Mouse (Mus musculus): ENCODE results near the gene Plekha7. TPM values are rescaled to one million over a fixed set of nuclear protein-coding genes. Genes with fewer than 3 reads are reported as not detected.
A peak's percentile ranks its signal among the peaks of the same experiment; 100 is the strongest.

Plekha7 gene
- polyA plus RNA-seq, 1 experiment from 2014 or later: 8.8 TPM

DNA sequence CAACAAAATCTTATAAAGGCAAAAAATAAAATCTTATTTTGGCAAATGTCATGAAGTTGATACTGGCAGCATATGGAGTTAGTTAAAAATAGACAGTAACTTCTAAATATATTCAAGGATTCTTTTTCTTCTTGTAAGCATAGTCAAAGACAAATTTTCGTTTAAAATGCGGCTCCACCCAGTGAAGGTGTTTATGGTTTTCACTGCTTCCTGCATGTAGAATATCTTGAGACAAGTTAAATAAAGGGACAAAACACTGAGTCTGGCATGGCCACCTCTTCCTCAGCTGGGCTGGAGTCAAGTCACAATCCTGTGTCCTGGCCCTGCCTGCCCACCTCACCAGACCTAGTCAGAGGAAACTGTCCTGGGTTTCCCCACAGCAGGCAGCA lies 184.6 kb downstream of the Plekha7 start:
- Histone ChIP-seq H3K9ac (ENCODE audit: low read depth, low read length) (no peak overlapping the region), H3K27me3 (ENCODE audit: control insufficient read depth, insufficient read depth, low read length) (no peaks in the 10 kb centered on the region), H3K4me1 (replicated peaks; ENCODE audit: control insufficient read depth, insufficient read depth, low read length) (peaks cover 2% of the 10 kb centered on the region; the same call in 1 of the 2 replicates), H3K4me2 (replicated peaks; ENCODE audit: low read depth, low read length) (no peak overlapping the region), H3K27ac (ENCODE audit: low read depth, low read length) (no peak overlapping the region), H3K9me3 (ENCODE audit: control insufficient read depth, low read length) (no peaks in the 10 kb centered on the region), H3K4me3 (ENCODE audit: low read depth, low read length) (no peak overlapping the region), H3K36me3 (ENCODE audit: control insufficient read depth, insufficient read depth, low read length) (no peaks in the 10 kb centered on the region)
- DNase-seq (ENCODE audit: low spot score): no peak
- no peak for ATAC-seq (ENCODE audit: low FRiP score)
- 98% methylated on average over 2 of the region's 2 CpGs for WGBS

- Histone ChIP-seq H3K36me3 (ENCODE audit: control insufficient read depth, insufficient read depth, low read length) (no peaks in the 10 kb centered on the region), H3K9ac (ENCODE audit: low read depth, low read length) (no peak overlapping the region), H3K4me3 (ENCODE audit: low read depth, low read length) (no peak overlapping the region), H3K27ac (ENCODE audit: low read depth, low read length) (no peak overlapping the region), H3K4me2 (replicated peaks; ENCODE audit: low read depth, low read length) (no peak overlapping the region), H3K4me1 (replicated peaks; ENCODE audit: control insufficient read depth, insufficient read depth, low read length) (peaks cover 2% of the 10 kb centered on the region; the same call in 1 of the 2 replicates), H3K9me3 (ENCODE audit: control insufficient read depth, low read length) (no peaks in the 10 kb centered on the region), H3K27me3 (ENCODE audit: control insufficient read depth, insufficient read depth, low read length) (no peaks in the 10 kb centered on the region)
- peak; percentile 76 for ATAC-seq (ENCODE audit: low FRiP score)
- WGBS: 53% methylated on average over 13 of the region's 13 CpGs
- peak; percentile 29 for DNase-seq (ENCODE audit: low spot score)
These were observed 185.1 kb downstream of the Plekha7 start for GRCm38 (mm10) chr7:116122981-116123596.

DNA sequence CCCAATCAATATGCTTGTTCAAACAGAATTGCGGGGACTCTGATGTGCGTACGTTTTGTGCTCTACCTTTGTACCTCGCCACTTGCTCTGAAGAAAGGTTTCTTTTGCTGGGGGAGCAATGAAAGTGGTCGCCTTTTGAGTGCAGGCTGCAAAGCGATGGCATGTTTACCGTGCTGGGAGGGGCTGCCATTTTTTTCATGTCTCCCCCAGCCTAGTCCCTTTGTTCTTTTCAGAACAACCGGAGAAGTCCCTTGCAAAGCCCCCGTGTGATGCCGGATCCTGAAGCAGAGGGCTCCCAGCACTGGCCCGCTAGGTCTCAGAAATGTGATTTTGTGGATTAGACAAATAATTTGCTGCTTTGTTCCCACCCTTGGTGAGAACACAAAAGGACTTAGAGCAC lies 187.0 kb downstream of the Plekha7 start:
- Histone ChIP-seq H3K4me2 (replicated peaks; ENCODE audit: low read depth, low read length) (no peak overlapping the region), H3K36me3 (ENCODE audit: control insufficient read depth, insufficient read depth, low read length) (no peaks in the 10 kb centered on the region), H3K9me3 (ENCODE audit: control insufficient read depth, low read length) (no peaks in the 10 kb centered on the region), H3K9ac (ENCODE audit: low read depth, low read length) (no peak overlapping the region), H3K27ac (ENCODE audit: low read depth, low read length) (no peak overlapping the region), H3K4me1 (replicated peaks; ENCODE audit: control insufficient read depth, insufficient read depth, low read length) (peaks cover 2% of the 10 kb centered on the region; the same call in 1 of the 2 replicates), H3K27me3 (ENCODE audit: control insufficient read depth, insufficient read depth, low read length) (no peaks in the 10 kb centered on the region), H3K4me3 (ENCODE audit: low read depth, low read length) (no peak overlapping the region)
- ATAC-seq (ENCODE audit: low FRiP score) (no peak), DNase-seq (ENCODE audit: low spot score) (no peak)
- WGBS: 48% methylated on average over 11 of the region's 11 CpGs

DNA sequence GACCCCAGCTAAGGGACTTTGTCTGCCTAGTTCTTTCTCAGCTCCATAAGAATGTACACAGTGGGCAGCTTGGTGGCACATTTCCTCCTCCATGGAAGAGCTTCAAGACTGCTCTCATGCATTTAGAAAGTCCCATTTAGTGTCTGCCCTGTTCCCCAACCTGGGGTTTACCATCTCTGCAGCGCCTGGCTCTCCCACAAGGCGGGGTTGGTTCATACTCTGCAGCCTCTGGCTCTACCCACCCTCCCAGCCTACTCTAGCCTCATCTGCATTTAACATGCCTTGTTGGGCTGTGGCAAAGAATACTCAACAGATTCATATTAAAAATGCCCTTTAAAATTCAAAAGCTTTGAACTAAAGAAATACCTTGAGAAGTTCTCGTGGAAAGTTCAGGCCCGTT lies 187.4 kb downstream of the Plekha7 start:
- no peak overlapping the region for H3K9ac ChIP-seq (ENCODE audit: low read depth, low read length)
- H3K9me3 ChIP-seq (ENCODE audit: control insufficient read depth, low read length): no peaks in the 10 kb centered on the region
- 80% methylated on average over 4 of the region's 4 CpGs for WGBS
- peaks cover 2% of the 10 kb centered on the region; the same call in 1 of the 2 replicates for H3K4me1 ChIP-seq (replicated peaks; ENCODE audit: control insufficient read depth, insufficient read depth, low read length)
- no peak overlapping the region for H3K27ac ChIP-seq (ENCODE audit: low read depth, low read length)
- no peak overlapping the region for H3K4me3 ChIP-seq (ENCODE audit: low read depth, low read length)
- DNase-seq (ENCODE audit: low spot score) (no peak), ATAC-seq (ENCODE audit: low FRiP score) (no peak)
- no peaks in the 10 kb centered on the region for H3K36me3 ChIP-seq (ENCODE audit: control insufficient read depth, insufficient read depth, low read length)
- H3K4me2 ChIP-seq (replicated peaks; ENCODE audit: low read depth, low read length): no peak overlapping the region
- no peaks in the 10 kb centered on the region for H3K27me3 ChIP-seq (ENCODE audit: control insufficient read depth, insufficient read depth, low read length)

GRCm38 (mm10) chr7:116119306-116119857 lies 188.8 kb downstream of the Plekha7 start:
- no peak for ATAC-seq (ENCODE audit: low FRiP score)

DNA sequence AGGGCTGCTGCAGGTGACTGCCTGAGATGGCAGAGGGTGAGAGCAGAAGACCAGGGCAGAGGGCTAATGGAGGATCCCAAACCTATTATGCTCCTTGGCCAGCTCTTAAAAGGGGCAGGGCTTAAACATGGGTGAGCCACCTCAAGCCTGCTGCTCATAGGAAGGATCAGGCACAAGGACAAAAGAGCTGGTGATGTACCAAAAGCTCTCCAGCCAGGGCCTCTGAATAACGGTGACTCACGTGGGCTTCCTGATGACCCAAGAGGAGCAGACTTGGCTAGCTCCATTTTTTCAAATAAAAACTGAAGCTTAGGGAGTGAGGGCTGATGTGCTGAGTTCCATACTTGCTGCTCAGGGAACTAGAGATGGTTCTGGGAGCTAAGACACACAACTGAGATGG lies 192.2 kb downstream of the Plekha7 start:
- 89% methylated on average over 2 of the region's 2 CpGs for WGBS
- Histone ChIP-seq H3K9me3 (ENCODE audit: control insufficient read depth, low read length) (no peaks in the 10 kb centered on the region), H3K4me1 (replicated peaks; ENCODE audit: control insufficient read depth, insufficient read depth, low read length) (no peaks in the 10 kb centered on the region), H3K27ac (ENCODE audit: low read depth, low read length) (no peak overlapping the region), H3K4me2 (replicated peaks; ENCODE audit: low read depth, low read length) (no peak overlapping the region), H3K27me3 (ENCODE audit: control insufficient read depth, insufficient read depth, low read length) (no peaks in the 10 kb centered on the region), H3K9ac (ENCODE audit: low read depth, low read length) (no peak overlapping the region), H3K36me3 (ENCODE audit: control insufficient read depth, insufficient read depth, low read length) (no peaks in the 10 kb centered on the region), H3K4me3 (ENCODE audit: low read depth, low read length) (no peak overlapping the region)
- DNase-seq (ENCODE audit: low spot score) (no peak), ATAC-seq (ENCODE audit: low FRiP score) (no peak)

More at GRCm38 (mm10) chr7:116119306-116119857, 188.8 kb downstream of the Plekha7 start:
- 67% methylated on average over 1 of the region's 1 CpGs for WGBS
- Histone ChIP-seq H3K4me1 (replicated peaks; ENCODE audit: control insufficient read depth, insufficient read depth, low read length) (peaks cover 2% of the 10 kb centered on the region; the same call in 1 of the 2 replicates), H3K4me3 (ENCODE audit: low read depth, low read length) (no peak overlapping the region), H3K27me3 (ENCODE audit: control insufficient read depth, insufficient read depth, low read length) (no peaks in the 10 kb centered on the region), H3K27ac (ENCODE audit: low read depth, low read length) (no peak overlapping the region), H3K9ac (ENCODE audit: low read depth, low read length) (no peak overlapping the region), H3K36me3 (ENCODE audit: control insufficient read depth, insufficient read depth, low read length) (no peaks in the 10 kb centered on the region), H3K4me2 (replicated peaks; ENCODE audit: low read depth, low read length) (no peak overlapping the region), H3K9me3 (ENCODE audit: control insufficient read depth, low read length) (no peaks in the 10 kb centered on the region)
- no peak for DNase-seq (ENCODE audit: low spot score)

DNA sequence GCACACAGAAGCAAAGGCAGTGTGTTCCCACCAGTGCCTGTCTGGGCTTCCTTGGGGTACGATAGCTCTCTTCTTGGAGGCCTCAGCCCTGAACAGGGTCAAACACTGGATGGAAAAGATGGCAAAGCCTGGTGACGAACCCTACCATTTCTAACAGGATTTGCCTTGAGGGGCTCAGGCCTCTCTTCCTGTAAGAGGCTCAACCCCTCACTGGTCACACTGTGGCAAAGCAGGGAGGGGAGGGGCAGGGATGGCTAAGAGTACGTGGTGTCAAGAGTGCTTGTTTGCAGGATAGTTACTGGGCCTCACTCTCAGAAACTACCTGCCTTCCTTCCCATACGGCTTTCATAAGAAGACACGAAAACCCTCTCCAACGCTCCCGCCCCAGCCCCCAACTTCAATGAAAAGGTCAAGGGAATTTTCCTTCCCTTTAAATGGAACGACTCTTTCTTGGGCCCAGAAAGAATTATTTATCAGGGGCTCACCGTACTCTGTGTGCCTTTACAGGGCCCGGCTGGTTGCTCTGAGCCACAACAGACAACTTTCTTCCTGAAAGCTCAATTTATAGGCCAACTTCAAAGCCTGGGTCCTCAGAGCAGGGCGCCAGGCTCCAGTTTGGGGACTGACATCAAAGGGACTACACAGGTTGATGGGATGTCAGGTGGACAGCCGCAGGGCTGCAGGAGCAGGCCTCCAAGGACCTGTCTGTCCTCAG lies 192.8 kb downstream of the Plekha7 start:
- no peaks in the 10 kb centered on the region for H3K9me3 ChIP-seq (ENCODE audit: control insufficient read depth, low read length)
- ATAC-seq (ENCODE audit: low FRiP score): no peak
- H3K4me1 ChIP-seq (replicated peaks; ENCODE audit: control insufficient read depth, insufficient read depth, low read length): no peaks in the 10 kb centered on the region
- no peak overlapping the region for H3K4me3 ChIP-seq (ENCODE audit: low read depth, low read length)
- H3K4me2 ChIP-seq (replicated peaks; ENCODE audit: low read depth, low read length): no peak overlapping the region
- H3K9ac ChIP-seq (ENCODE audit: low read depth, low read length): no peak overlapping the region
- H3K27me3 ChIP-seq (ENCODE audit: control insufficient read depth, insufficient read depth, low read length): no peaks in the 10 kb centered on the region
- WGBS: 72% methylated on average over 12 of the region's 12 CpGs
- H3K27ac ChIP-seq (ENCODE audit: low read depth, low read length): no peak overlapping the region
- no peak for DNase-seq (ENCODE audit: low spot score)
- no peaks in the 10 kb centered on the region for H3K36me3 ChIP-seq (ENCODE audit: control insufficient read depth, insufficient read depth, low read length)

- no peaks in the 10 kb centered on the region for H3K36me3 ChIP-seq (ENCODE audit: control insufficient read depth, insufficient read depth, low read length)
- 84% methylated on average over 6 of the region's 6 CpGs for WGBS
- H3K9ac ChIP-seq (ENCODE audit: low read depth, low read length): no peak overlapping the region
- DNase-seq (ENCODE audit: low spot score): no peak
- H3K4me1 ChIP-seq (replicated peaks; ENCODE audit: control insufficient read depth, insufficient read depth, low read length): no peaks in the 10 kb centered on the region
- H3K27me3 ChIP-seq (ENCODE audit: control insufficient read depth, insufficient read depth, low read length): no peaks in the 10 kb centered on the region
- ATAC-seq (ENCODE audit: low FRiP score): no peak
- H3K9me3 ChIP-seq (ENCODE audit: control insufficient read depth, low read length): no peaks in the 10 kb centered on the region
- H3K27ac ChIP-seq (ENCODE audit: low read depth, low read length): no peak overlapping the region
- H3K4me2 ChIP-seq (replicated peaks; ENCODE audit: low read depth, low read length): no peak overlapping the region
- H3K4me3 ChIP-seq (ENCODE audit: low read depth, low read length): no peak overlapping the region
These were observed 196.6 kb downstream of the Plekha7 start for GRCm38 (mm10) chr7:116111546-116111945.
